Mouse (Mus musculus) G1E (cell line): Measurements from ENCODE around the gene Rhbdd1. TPM values are rescaled to one million over a fixed set of nuclear protein-coding genes. Genes with fewer than 3 reads are reported as not detected.
A peak's percentile ranks its signal among the peaks of the same experiment; 100 is the strongest.

Source experiments
- ATAC-seq: 2 replicates; pipeline ENCODE4 v1.8.0; 2016; ENCODE audit warnings: mild to moderate bottlenecking; ENCODE audit not compliant: insufficient number of reproducible peaks, poor library complexity, low FRiP score, severe bottlenecking; ENCODE audit errors: extremely low read depth
- DNase-seq: peaks from one replicate; pipeline ENCODE4 v3.0.0; 2012; ENCODE audit warnings: low spot score
- H3K27me3 ChIP-seq: 2 replicates; pipeline ENCODE4 v1.6.1; 2012; ENCODE audit warnings: mild to moderate bottlenecking, low read length, inconsistent platforms; ENCODE audit not compliant: insufficient read depth
- H3K36me3 ChIP-seq: replicated peaks from 2 replicates; pipeline ENCODE3; 2012; ENCODE audit warnings: mild to moderate bottlenecking, inconsistent platforms
- H3K4me1 ChIP-seq: 2 replicates; pipeline ENCODE4 v1.6.1; 2012; ENCODE audit warnings: low read depth, low read length, inconsistent platforms, mixed read lengths; ENCODE audit not compliant: insufficient read depth
- H3K4me3 ChIP-seq: 2 replicates; pipeline ENCODE4 v1.5.1; 2012; ENCODE audit warnings: low read depth, mild to moderate bottlenecking, inconsistent platforms, low read length, moderate library complexity, mixed read lengths
- H3K9me3 ChIP-seq: replicated peaks from 2 replicates; pipeline ENCODE4 v1.6.1; 2012; ENCODE audit warnings: inconsistent platforms
- CTCF ChIP-seq: IDR thresholded peaks from 2 replicates; pipeline ENCODE4 v1.5.1; 2012; ENCODE audit warnings: low read depth, low read length, inconsistent platforms, mixed read lengths
- GATA1 ChIP-seq: IDR thresholded peaks from 2 replicates; pipeline ENCODE4 v1.6.1; 2012; ENCODE audit warnings: borderline replicate concordance, low read length, inconsistent platforms, mixed read lengths
- GATA2 ChIP-seq: IDR thresholded peaks from 2 replicates; pipeline ENCODE4 v1.6.1; 2012; ENCODE audit warnings: low read depth, low read length, inconsistent platforms, borderline replicate concordance
- POLR2AphosphoS5 ChIP-seq: IDR thresholded peaks from 2 replicates; pipeline ENCODE4 v1.6.1; 2012; ENCODE audit warnings: low read depth, low read length, inconsistent platforms; ENCODE audit not compliant: insufficient replicate concordance
- TAL1 ChIP-seq: conservative IDR thresholded peaks from 2 replicates; pipeline ENCODE4 v1.6.1; 2012; ENCODE audit warnings: low read depth, low read length, inconsistent platforms, mixed read lengths
- polyA plus RNA-seq: library from polyadenylated mRNA; stranded (reverse); fragments of >175 nt; gene quantifications from 2 replicates; pipeline ENCODE4 v1.2.3, GENCODE M21; 2012
- total RNA-seq, 2 experiments: library from RNA; stranded (forward) in 1 of 2; stranded (reverse) in 1 of 2; fragments of 200-1000 nt in 1 of 2; fragments of >200 nt in 1 of 2; fragmentation: Nextera tagmentation in 1 of 2; gene quantifications; 2 replicates each; pipeline ENCODE4 v1.2.3; 2014 to 2017

Gene Rhbdd1
- total and polyA plus RNA-seq, 3 experiments: 2.8 to 60.2 (median 41.8) TPM

DNA sequence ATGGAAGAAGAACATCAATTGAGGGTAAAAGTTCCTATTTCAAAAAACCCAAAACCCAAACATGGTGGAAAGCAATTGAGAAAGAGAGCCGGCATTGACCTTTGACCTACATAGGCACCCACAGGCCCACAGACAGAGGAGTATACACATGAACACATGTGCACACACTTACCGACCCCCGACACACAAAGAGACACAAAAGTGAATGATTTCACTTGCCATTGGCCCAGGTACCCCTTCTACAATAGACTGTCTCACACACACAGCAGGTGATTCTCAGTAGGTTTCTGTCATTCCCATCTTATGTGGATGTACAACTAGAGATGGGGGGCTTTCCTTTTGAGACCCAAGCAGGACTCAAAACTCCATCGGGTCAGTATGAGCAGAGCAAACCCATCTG lies 159.6 kb downstream of the Rhbdd1 start:
- TF ChIP-seq CTCF (no peak), GATA2 (no peak), TAL1 (no peak), GATA1 (no peak), POLR2AphosphoS5 (no peak)

DNA sequence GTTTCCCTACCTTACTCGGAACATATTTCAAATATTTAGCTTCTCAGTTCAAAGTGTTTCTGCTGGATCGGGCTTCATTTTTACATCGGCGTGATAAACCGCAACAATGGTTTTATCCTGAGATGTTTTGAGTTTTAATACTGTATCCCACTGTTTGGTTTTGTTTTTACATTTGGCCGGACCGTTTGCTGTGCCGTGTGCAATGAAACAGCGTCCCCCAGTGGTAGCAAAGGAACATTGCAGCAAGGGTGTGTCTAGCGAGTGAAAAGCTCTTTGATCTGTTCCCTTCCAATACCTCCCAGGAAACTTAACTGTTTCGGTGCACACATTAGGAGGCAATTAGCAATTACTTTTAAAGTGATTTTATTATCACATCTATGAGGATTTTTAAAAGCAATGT lies 160.0 kb downstream of the Rhbdd1 start:
- Histone ChIP-seq H3K4me1 (no peaks in the 10 kb centered on the region), H3K9me3 (no peaks in the 10 kb centered on the region), H3K36me3 (no peaks in the 10 kb centered on the region), H3K4me3 (no peak overlapping the region), H3K27me3 (no peaks in the 10 kb centered on the region)
- ATAC-seq: no peak
- TF ChIP-seq GATA1 (no peak), CTCF (peak; percentile 85)
- DNase-seq: no peak

More for the DNA sequence above, 159.6 kb downstream of the Rhbdd1 start:
- no peaks in the 10 kb centered on the region for H3K36me3 ChIP-seq
- H3K4me1 ChIP-seq: no peaks in the 10 kb centered on the region
- ATAC-seq: no peak
- H3K4me3 ChIP-seq: no peak overlapping the region
- H3K9me3 ChIP-seq: no peaks in the 10 kb centered on the region
- no peak for DNase-seq
- H3K27me3 ChIP-seq: no peaks in the 10 kb centered on the region

DNA sequence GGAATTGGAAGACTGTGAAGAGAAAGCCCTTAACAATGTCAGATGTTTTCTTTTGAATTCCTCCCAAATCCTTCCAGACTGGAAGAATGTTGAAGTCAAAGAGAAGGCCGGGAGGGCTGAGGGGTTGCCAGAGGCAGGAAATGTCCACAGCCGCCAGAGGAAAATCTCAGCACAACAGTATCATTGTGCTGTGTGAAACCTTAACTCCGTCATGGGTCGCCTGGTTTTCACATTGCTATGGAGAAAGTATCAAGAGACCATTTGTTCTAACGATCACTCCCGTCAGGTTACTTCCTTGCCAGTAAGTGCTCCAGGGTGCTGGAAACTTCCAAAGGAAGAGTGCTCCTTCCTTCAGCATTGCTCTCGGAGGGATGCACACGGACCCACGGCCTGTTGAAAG lies 160.5 kb downstream of the Rhbdd1 start:
- Histone ChIP-seq H3K36me3 (no peaks in the 10 kb centered on the region), H3K4me3 (no peak overlapping the region), H3K4me1 (no peaks in the 10 kb centered on the region), H3K9me3 (no peaks in the 10 kb centered on the region), H3K27me3 (no peaks in the 10 kb centered on the region)
- ATAC-seq (no peak), DNase-seq (no peak)
- TF ChIP-seq CTCF: no peak
- no peak for TF ChIP-seq TAL1
- TF ChIP-seq POLR2AphosphoS5: no peak
- no peak for TF ChIP-seq GATA2
- TF ChIP-seq GATA1: no peak

DNA sequence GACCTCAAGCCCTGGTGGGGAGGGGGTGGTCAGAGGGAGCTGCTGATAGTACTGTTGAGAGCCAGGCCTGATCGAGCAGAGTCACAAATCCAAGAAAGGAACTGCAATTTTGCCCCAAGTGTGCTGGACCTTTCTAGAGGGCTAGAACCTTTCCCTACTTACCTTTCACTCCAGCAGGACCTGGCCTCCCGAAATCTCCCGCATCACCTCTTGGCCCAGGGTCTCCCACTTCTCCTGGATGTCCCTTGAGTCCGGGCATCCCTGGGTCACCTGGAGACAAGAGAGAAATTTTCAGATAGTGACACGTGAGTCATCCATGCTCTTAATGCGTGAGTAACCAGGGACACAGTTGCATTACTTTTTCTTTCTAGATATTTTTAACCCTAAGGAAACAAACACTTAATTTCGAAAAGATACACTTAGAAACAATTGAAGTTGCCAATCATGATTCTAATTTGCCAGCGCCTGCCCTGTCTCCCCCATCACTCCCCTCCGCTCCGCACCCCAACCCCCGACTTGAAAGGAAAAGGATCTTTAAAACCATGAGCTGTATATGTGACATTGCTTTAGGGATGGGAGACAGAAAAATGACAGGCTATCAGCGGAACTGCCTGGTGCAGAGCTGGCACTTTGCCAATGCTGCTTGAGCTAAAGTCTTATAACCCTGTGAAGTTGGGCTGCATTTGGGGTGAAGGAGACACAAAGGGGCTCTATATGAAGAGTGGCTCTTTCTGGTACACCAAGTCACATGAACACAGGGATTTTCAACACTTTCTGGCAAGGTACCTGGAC lies 163.6 kb downstream of the Rhbdd1 start:
- H3K4me1 ChIP-seq: no peaks in the 10 kb centered on the region
- no peaks in the 10 kb centered on the region for H3K27me3 ChIP-seq
- DNase-seq: no peak
- ATAC-seq: no peak
- no peaks in the 10 kb centered on the region for H3K36me3 ChIP-seq
- no peak overlapping the region for H3K4me3 ChIP-seq
- TF ChIP-seq GATA2 (no peak), POLR2AphosphoS5 (no peak), GATA1 (no peak), TAL1 (no peak)
- H3K9me3 ChIP-seq: no peaks in the 10 kb centered on the region

DNA sequence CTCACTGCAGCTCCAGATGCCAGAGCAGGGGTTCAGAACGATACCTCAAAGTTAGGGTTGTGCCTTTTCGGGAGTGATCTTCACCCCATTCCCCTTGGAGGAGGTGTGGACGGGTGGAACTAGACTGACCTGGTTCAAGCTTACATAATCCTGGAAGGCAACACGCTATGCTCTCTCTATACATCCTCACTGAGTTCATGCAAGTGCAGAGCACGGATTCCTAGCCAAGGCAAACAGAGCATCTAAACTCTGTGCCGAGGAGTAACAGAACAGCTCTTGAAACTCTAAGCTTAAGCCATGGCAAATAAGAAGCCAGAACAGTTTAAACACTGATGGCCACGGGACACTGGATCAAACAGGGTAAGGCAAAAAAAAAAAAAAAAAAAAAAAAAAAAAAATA lies 166.1 kb downstream of the Rhbdd1 start:
- no peak overlapping the region for H3K4me3 ChIP-seq
- ATAC-seq: no peak
- H3K27me3 ChIP-seq: peaks cover 2% of the 10 kb centered on the region; the same call in 1 of the 2 replicates
- H3K36me3 ChIP-seq: no peaks in the 10 kb centered on the region
- H3K9me3 ChIP-seq: no peaks in the 10 kb centered on the region
- no peak for DNase-seq
- TF ChIP-seq POLR2AphosphoS5 (no peak), GATA1 (no peak), TAL1 (no peak), CTCF (no peak), GATA2 (no peak)
- no peaks in the 10 kb centered on the region for H3K4me1 ChIP-seq

DNA sequence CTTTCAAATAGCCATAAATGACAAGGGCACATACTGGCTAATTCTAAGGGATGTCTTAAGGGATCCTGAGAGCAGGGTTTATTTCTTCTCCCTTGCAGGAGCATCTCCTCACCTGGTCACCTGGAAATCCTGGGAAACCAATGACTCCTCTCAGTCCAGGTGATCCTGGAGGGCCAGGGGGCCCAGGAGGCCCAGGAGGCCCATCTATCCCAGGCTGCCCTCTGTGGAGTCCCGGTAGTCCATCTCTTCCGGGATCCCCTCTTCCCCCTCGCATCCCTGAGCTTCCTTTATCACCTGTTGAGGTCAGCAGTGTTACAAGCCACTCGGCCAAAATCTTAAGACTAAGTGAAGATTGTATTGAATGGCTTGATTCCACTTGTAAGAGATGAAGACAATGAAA lies 170.1 kb downstream of the Rhbdd1 start:
- H3K27me3 ChIP-seq: peaks cover 2% of the 10 kb centered on the region; the same call in 1 of the 2 replicates
- TF ChIP-seq GATA1: no peak
- no peak overlapping the region for H3K4me3 ChIP-seq
- H3K36me3 ChIP-seq: no peaks in the 10 kb centered on the region
- no peak for DNase-seq
- no peak for ATAC-seq
- no peaks in the 10 kb centered on the region for H3K4me1 ChIP-seq
- no peaks in the 10 kb centered on the region for H3K9me3 ChIP-seq

DNA sequence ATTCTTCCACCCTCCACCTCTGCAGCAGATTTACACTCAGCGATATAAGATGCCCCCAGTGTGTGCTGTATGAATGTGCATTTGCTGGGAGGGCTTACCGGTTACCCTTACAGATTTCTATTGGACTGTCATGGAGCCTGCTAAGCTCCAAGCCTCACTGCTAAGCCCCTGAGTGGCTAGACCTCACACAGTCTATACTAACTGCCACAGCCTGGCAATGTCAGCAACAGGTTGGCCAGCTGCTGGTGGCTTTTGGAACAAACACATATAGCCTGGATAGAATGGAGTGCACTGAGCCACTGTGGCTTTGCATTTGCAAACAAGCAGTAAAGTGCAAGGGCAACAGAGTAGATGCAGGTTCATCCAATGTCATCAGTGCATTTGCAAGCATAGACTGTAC lies 175.7 kb downstream of the Rhbdd1 start:
- ATAC-seq (no peak), DNase-seq (no peak)
- TF ChIP-seq POLR2AphosphoS5: no peak
- no peak for TF ChIP-seq GATA2
- no peak for TF ChIP-seq CTCF
- no peak for TF ChIP-seq GATA1
- no peak for TF ChIP-seq TAL1
- Histone ChIP-seq H3K4me3 (no peak overlapping the region), H3K36me3 (no peaks in the 10 kb centered on the region), H3K4me1 (no peaks in the 10 kb centered on the region), H3K27me3 (no peaks in the 10 kb centered on the region), H3K9me3 (no peaks in the 10 kb centered on the region)

Other genes with a start within 250 kb of the Rhbdd1 start
- gene Gm9747, start 83.3 kb upstream of the Rhbdd1 start, total RNA-seq (2014; fragmentation: Nextera tagmentation): not detected in 2 replicates
- 0.11 and 0.12 TPM in 2 replicates for gene Gm9747, start 83.3 kb upstream of the Rhbdd1 start, total RNA-seq (2017)
- not detected in 2 replicates for gene Gm9747, start 83.3 kb upstream of the Rhbdd1 start, polyA plus RNA-seq
- gene Irs1, start 25.0 kb upstream of the Rhbdd1 start, total RNA-seq (2014; fragmentation: Nextera tagmentation): not detected in 2 replicates
- gene Irs1, start 25.0 kb upstream of the Rhbdd1 start, total RNA-seq (2017): 0.06 and 0.11 TPM in 2 replicates
- not detected in 2 replicates for gene Irs1, start 25.0 kb upstream of the Rhbdd1 start, polyA plus RNA-seq